Mouse (Mus musculus) hindbrain, embryonic 10.5 days (tissue): Measurements from ENCODE around the gene Maea. TPM values are rescaled to one million over a fixed set of nuclear protein-coding genes. Genes with fewer than 3 reads are reported as not detected.
A peak's percentile ranks its signal among the peaks of the same experiment; 100 is the strongest.

Experiments
- DNase-seq: peaks from one replicate; pipeline ENCODE4 v3.0.0-alpha.2; 2017; ENCODE audit warnings: low spot score
- H3K27ac ChIP-seq: fragments of 300-500 bp; sonication (generic); 2 replicates; pipeline ENCODE4 v1.5.1; 2016; ENCODE audit warnings: mild to moderate bottlenecking, moderate library complexity
- H3K27me3 ChIP-seq: fragments of 300-500 bp; sonication (generic); 2 replicates; pipeline ENCODE4 v1.6.1; 2016; ENCODE audit warnings: mild to moderate bottlenecking; ENCODE audit not compliant: poor library complexity, insufficient read depth, severe bottlenecking
- H3K36me3 ChIP-seq: fragments of 300-500 bp; sonication (generic); 2 replicates; pipeline ENCODE4 v1.6.1; 2016; ENCODE audit warnings: mild to moderate bottlenecking, moderate library complexity
- H3K4me1 ChIP-seq: fragments of 300-500 bp; sonication (generic); replicated peaks from 2 replicates; pipeline ENCODE4 v1.6.1; 2016; ENCODE audit warnings: mild to moderate bottlenecking
- H3K4me3 ChIP-seq: fragments of 300-500 bp; sonication (generic); 2 replicates; pipeline ENCODE4 v1.5.1; 2016; ENCODE audit warnings: mild to moderate bottlenecking, moderate library complexity
- H3K9me3 ChIP-seq: fragments of 300-500 bp; sonication (generic); 2 replicates; pipeline ENCODE4 v1.6.1; 2016; ENCODE audit warnings: mild to moderate bottlenecking, moderate library complexity
- WGBS: fragments of 180-500 bp; shearing (Covaris S2); methylation state at CpG from one replicate; pipeline ENCODE4 v1.1.7; 2016; 5-methylcytosine and 5-hydroxymethylcytosine counted together
- polyA plus RNA-seq: library from polyadenylated mRNA; unstranded; fragments of >200 nt; fragmentation: Nextera tagmentation; extraction: Ambion mirVana; gene quantifications from 2 replicates; pipeline ENCODE4 v1.2.1, GENCODE M21; 2016

Gene Maea
- polyA plus RNA-seq, 1 experiment from 2014 or later: 154 TPM

DNA sequence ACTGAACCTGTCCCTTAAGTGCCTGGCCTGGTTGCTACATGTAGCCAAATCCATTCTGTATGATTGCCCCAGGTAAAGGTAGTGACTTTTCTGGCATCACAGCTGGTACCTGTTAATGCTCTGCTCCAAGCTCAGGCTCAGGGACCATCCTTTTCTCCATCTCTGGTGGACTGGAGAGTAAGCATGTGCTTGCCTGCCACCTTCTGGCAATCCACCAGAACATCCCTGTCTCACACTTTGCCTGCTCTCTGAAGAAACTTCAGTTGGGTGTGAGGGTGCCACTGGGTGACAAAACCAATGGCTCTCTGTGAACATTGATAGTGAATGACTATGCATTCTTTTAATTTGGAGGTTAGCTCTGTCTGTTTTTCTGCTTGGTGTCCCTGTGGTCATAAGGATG lies 35.8 kb downstream of the Maea start:
- Histone ChIP-seq H3K27me3 (no peaks in the 10 kb centered on the region), H3K27ac (no peak overlapping the region), H3K4me1 (peaks cover 5% of the 10 kb centered on the region; the same call in 1 of the 2 replicates), H3K9me3 (no peaks in the 10 kb centered on the region), H3K4me3 (no peak overlapping the region), H3K36me3 (peaks cover 85% of the 10 kb centered on the region)
- peak; percentile 12 for DNase-seq

GRCm38 (mm10) chr5:33371668-33372067 lies 36.4 kb downstream of the Maea start:
- WGBS: 90% methylated on average over 4 of the region's 4 CpGs
- H3K4me3 ChIP-seq: no peak overlapping the region
- H3K27me3 ChIP-seq: no peaks in the 10 kb centered on the region
- H3K9me3 ChIP-seq: no peaks in the 10 kb centered on the region
- peaks cover 79% of the 10 kb centered on the region for H3K36me3 ChIP-seq
- H3K4me1 ChIP-seq: peaks cover 5% of the 10 kb centered on the region; the same call in 1 of the 2 replicates
- no peak overlapping the region for H3K27ac ChIP-seq
- DNase-seq: no peak

DNA sequence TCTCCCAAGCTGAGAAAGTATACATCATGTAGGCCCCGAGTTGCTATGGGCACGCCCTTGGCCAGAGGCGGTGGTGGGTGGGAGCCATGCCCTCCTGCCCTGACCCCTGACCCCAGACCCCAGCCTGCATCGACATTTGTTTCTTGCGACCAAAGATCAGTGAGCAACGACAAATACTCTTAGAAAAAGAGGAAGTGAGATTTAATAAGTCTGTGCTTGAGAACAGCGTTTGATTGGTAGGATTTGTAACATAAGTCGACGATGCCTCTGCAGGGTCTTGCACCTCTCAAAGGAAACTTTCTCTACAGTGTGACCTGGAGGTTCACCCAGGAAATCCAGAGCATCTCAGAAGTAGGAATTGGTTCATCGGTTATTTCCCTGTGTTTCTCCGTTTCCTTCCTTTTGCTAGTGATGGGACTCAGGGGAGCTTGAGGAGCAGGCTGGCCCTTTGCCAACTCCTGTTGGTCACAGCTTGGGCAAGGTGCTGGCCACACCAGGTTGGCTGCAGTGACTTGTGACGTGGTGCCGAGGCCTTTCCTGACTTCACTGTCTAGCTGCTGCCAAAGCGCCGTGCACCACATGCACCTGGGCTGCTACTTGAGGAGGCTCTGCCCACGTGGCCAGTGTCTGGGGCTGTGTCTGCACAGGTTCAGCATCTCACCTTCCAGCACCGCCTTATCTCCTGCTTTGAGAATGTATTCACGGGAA lies 37.2 kb downstream of the Maea start:
- WGBS: 73% methylated on average over 18 of the region's 18 CpGs
- Histone ChIP-seq H3K4me1 (peaks cover 12% of the 10 kb centered on the region), H3K27me3 (no peaks in the 10 kb centered on the region), H3K9me3 (no peaks in the 10 kb centered on the region), H3K4me3 (no peak overlapping the region), H3K36me3 (peaks cover 71% of the 10 kb centered on the region), H3K27ac (no peak overlapping the region)
- no peak for DNase-seq

GRCm38 (mm10) chr5:33377176-33377575 lies 41.9 kb downstream of the Maea start:
- DNase-seq: no peak
- Histone ChIP-seq H3K4me3 (peak overlapping the region; percentile 73), H3K4me1 (peaks cover 21% of the 10 kb centered on the region), H3K36me3 (peaks cover 40% of the 10 kb centered on the region), H3K27ac (peak overlapping the region; percentile 93), H3K9me3 (no peaks in the 10 kb centered on the region), H3K27me3 (no peaks in the 10 kb centered on the region)
- WGBS: 63% methylated on average over 6 of the region's 6 CpGs

GRCm38 (mm10) chr5:33377801-33378301 lies 42.5 kb downstream of the Maea start:
- 2% methylated on average over 21 of the region's 21 CpGs for WGBS
- Histone ChIP-seq H3K36me3 (peaks cover 33% of the 10 kb centered on the region), H3K9me3 (no peaks in the 10 kb centered on the region), H3K27me3 (no peaks in the 10 kb centered on the region), H3K4me3 (peak overlapping the region; percentile 73), H3K27ac (peak overlapping the region; percentile 93), H3K4me1 (peaks cover 21% of the 10 kb centered on the region)
- DNase-seq: no peak

- H3K4me1 ChIP-seq: peaks cover 21% of the 10 kb centered on the region
- peak within 1 kb of the TSS; percentile 93 for H3K27ac ChIP-seq
- WGBS: under 1% methylated on average over 46 of the region's 46 CpGs
- H3K9me3 ChIP-seq: no peaks in the 10 kb centered on the region
- peaks cover 28% of the 10 kb centered on the region for H3K36me3 ChIP-seq
- H3K4me3 ChIP-seq: peak within 1 kb of the TSS; percentile 73
- no peaks in the 10 kb centered on the region for H3K27me3 ChIP-seq
- DNase-seq: peak; percentile 100
Observed at GRCm38 (mm10) chr5:33378302-33378854, 43.1 kb downstream of the Maea start, which contains the start of gene Uvssa. Gene Uvssa, plus strand, starts transcription at chr5:33378549.

GRCm38 (mm10) chr5:33387550-33387949 lies 52.2 kb downstream of the Maea start:
- H3K27ac ChIP-seq: no peak overlapping the region
- no peaks in the 10 kb centered on the region for H3K4me1 ChIP-seq
- no peak for DNase-seq
- H3K27me3 ChIP-seq: no peaks in the 10 kb centered on the region
- no peak overlapping the region for H3K4me3 ChIP-seq
- 81% methylated on average over 11 of the region's 11 CpGs for WGBS
- peaks cover 35% of the 10 kb centered on the region for H3K36me3 ChIP-seq
- no peaks in the 10 kb centered on the region for H3K9me3 ChIP-seq

- Histone ChIP-seq H3K9me3 (no peaks in the 10 kb centered on the region), H3K36me3 (peaks cover 24% of the 10 kb centered on the region), H3K4me1 (no peaks in the 10 kb centered on the region; the same call in 1 of the 2 replicates), H3K4me3 (no peak overlapping the region), H3K27ac (no peak overlapping the region), H3K27me3 (peaks cover 6% of the 10 kb centered on the region; the same call in 1 of the 2 replicates)
- WGBS: 18% methylated on average over 7 of the region's 7 CpGs
- DNase-seq: peak; percentile 78
Observed at GRCm38 (mm10) chr5:33393803-33394202, 58.5 kb downstream of the Maea start.

GRCm38 (mm10) chr5:33395693-33396092 lies 60.4 kb downstream of the Maea start:
- H3K27me3 ChIP-seq: peaks cover 6% of the 10 kb centered on the region; the same call in 1 of the 2 replicates
- H3K36me3 ChIP-seq: peaks cover 14% of the 10 kb centered on the region
- H3K4me1 ChIP-seq: peaks cover under 1% of the 10 kb centered on the region
- no peak overlapping the region for H3K27ac ChIP-seq
- WGBS: 87% methylated on average over 11 of the region's 11 CpGs
- H3K4me3 ChIP-seq: no peak overlapping the region
- DNase-seq: no peak
- H3K9me3 ChIP-seq: no peaks in the 10 kb centered on the region

DNA sequence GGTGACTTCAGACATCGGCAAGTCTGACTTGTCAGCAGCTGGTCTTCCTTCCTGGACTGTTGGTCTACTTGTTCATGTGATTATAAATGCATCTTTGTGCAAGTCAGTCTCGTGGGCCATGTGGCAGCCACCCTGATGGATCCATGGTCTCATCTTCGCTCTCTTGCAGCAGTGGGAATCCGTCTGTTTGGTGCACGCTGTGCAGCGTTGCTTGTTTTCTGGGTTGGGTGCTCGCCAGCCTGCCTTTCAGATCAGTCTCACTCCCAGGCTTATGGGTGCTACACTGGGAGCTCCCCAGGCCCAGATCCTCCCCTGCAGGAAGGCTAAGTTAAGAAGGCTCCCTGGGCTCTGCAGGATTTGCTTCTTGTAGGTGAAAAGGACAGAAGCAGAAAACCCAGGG lies 61.5 kb downstream of the Maea start:
- Histone ChIP-seq H3K4me1 (peaks cover 5% of the 10 kb centered on the region), H3K9me3 (no peaks in the 10 kb centered on the region), H3K27me3 (peaks cover 6% of the 10 kb centered on the region; the same call in 1 of the 2 replicates), H3K4me3 (no peak overlapping the region), H3K36me3 (peaks cover 9% of the 10 kb centered on the region), H3K27ac (no peak overlapping the region)
- WGBS: 84% methylated on average over 7 of the region's 7 CpGs
- no peak for DNase-seq

- WGBS: 58% methylated on average over 12 of the region's 12 CpGs
Observed at GRCm38 (mm10) chr5:33400819-33401218, 65.5 kb downstream of the Maea start.

DNA sequence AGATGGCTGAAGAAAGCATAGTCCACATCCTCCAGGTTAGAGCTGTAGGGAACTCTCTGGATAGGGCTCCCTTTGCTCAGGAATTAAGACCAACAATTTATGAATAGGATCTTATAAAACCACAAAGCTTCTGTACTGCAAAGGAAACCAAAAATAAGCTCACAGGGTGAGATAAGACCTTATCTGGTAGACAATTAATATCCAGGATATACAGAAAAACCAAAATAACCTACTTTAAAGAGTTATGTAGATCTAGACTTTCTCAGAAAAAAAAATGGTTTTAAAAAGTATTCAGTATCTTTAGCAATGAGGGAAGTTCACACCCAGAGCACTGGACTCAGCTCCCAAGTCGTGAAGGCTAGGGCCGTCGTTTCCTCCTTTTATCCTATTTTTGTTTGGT lies 85.0 kb downstream of the Maea start:
- H3K27ac ChIP-seq: no peak overlapping the region
- peaks cover 12% of the 10 kb centered on the region for H3K27me3 ChIP-seq
- no peaks in the 10 kb centered on the region for H3K4me1 ChIP-seq
- DNase-seq: no peak
- WGBS: 80% methylated on average over 3 of the region's 3 CpGs
- no peak overlapping the region for H3K4me3 ChIP-seq
- no peaks in the 10 kb centered on the region for H3K9me3 ChIP-seq
- 0 out of 2 replicates have a peak, but pooled peaks cover 6% of the 10 kb centered on the region for H3K36me3 ChIP-seq

More at GRCm38 (mm10) chr5:33400819-33401218, 65.5 kb downstream of the Maea start:
- H3K36me3 ChIP-seq: no peaks in the 10 kb centered on the region
- DNase-seq: no peak
- peaks cover 5% of the 10 kb centered on the region for H3K4me1 ChIP-seq
- H3K27me3 ChIP-seq: no peaks in the 10 kb centered on the region
- H3K4me3 ChIP-seq: no peak overlapping the region
- H3K9me3 ChIP-seq: no peaks in the 10 kb centered on the region
- H3K27ac ChIP-seq: no peak overlapping the region
